Mouse (Mus musculus): ENCODE results near the gene Sec22b. TPM values are rescaled to one million over a fixed set of nuclear protein-coding genes. Genes with fewer than 3 reads are reported as not detected.

Sec22b gene
- 122 TPM for polyA plus RNA-seq (2017; shearing (Covaris generic))

DNA sequence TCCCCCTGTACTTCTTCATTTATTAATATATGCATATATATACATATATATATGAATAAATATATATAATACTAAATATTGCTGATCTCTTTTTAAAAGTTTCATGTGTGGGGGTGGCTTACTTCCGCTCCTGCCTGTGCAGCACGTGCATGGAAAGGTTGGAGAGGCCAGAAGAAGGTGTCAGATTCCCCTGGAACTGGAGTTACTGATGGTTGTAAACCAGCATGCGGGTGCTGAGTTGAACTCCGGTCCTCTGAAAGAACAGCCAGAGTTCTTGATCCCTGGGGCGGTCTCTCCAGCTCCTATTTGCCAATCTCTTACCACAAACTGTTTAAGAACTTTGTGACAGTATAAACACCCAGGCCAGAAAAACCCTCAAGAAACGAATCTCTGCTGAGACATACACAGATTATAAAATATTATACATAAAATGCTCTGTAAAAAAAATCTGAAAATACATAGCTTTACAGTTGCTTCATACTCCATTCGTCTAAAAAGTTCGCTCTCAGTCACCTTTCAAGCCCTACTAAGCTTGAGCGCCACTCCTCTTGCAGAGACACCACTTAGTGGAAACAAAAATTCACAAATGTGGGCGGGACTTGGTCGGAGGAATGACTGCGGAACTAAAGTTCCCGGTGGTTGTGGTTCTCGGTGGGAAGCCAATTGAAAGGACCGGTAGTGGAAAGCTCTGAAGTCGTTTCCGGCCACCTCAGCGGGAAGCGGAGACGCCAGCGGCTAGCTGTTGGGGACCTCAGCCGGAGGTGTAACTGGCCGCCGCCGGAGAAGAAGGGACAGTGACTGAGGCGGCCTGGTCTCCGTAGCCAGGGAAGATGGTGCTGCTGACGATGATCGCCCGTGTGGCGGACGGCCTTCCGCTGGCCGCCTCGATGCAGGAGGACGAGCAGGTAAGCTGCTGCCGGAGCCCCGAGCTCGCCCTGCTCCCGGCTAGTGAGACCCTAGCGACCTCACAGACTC lies at the start of gene Sec22b:
Sec22b (plus strand) TSS at position 675 of the 975 bp plus-strand sequence.

GRCm38 (mm10) chr3:97888168-97888901 lies 12.7 kb upstream of the Sec22b start, which contains the start of gene Pde4dip:
Pde4dip (minus strand) TSS chr3:97888707.

Other genes with a start within 250 kb of the Sec22b start
- gene Prkab2, start 243.0 kb upstream of the Sec22b start, polyA plus RNA-seq (2017; shearing (Covaris generic)) = 4.1 TPM
- not detected for gene Gm17651, start 226.5 kb upstream of the Sec22b start, polyA plus RNA-seq (2017; shearing (Covaris generic))
- gene Pde4dip, start 12.5 kb upstream of the Sec22b start, polyA plus RNA-seq (2017; shearing (Covaris generic)) = 26.2 TPM
- gene Notch2, start 112.3 kb downstream of the Sec22b start, polyA plus RNA-seq (2017; shearing (Covaris generic)) = 5.8 TPM